Mouse (Mus musculus) neural tube, embryonic 14.5 days (tissue): ENCODE results near the gene Ap2a2. TPM values are rescaled to one million over a fixed set of nuclear protein-coding genes. Genes with fewer than 3 reads are reported as not detected.

Experiments
- ATAC-seq: fragments of 200-750 bp; cut with Nextera tagmentation; 2 replicates; pipeline ENCODE4 v1.8.0; 2017; ENCODE audit warnings: low read depth, mild to moderate bottlenecking, moderate TSS enrichment, moderate library complexity
- H3K27ac ChIP-seq: fragments of 300-500 bp; sonication (generic); 2 replicates; pipeline ENCODE4 v1.5.1; 2014; ENCODE audit warnings: low read depth, mild to moderate bottlenecking, control low read depth, low read length, moderate library complexity, mixed read lengths
- H3K27me3 ChIP-seq: fragments of 300-500 bp; sonication (generic); 2 replicates; pipeline ENCODE4 v1.6.1; 2014; ENCODE audit warnings: low read length; ENCODE audit not compliant: control insufficient read depth, insufficient read depth
- H3K36me3 ChIP-seq: fragments of 300-500 bp; sonication (generic); 2 replicates; pipeline ENCODE4 v1.6.1; 2014; ENCODE audit warnings: low read length, mixed read lengths; ENCODE audit not compliant: control insufficient read depth, insufficient read depth
- H3K4me1 ChIP-seq: fragments of 300-500 bp; sonication (generic); 2 replicates; pipeline ENCODE4 v1.6.1; 2014; ENCODE audit warnings: low read length; ENCODE audit not compliant: control insufficient read depth, insufficient read depth
- H3K4me2 ChIP-seq: fragments of 300-500 bp; sonication (generic); 2 replicates; pipeline ENCODE4 v1.6.1; 2014; ENCODE audit warnings: mild to moderate bottlenecking, low read depth, low read length, control low read depth
- H3K4me3 ChIP-seq: fragments of 300-500 bp; sonication (generic); 2 replicates; pipeline ENCODE4 v1.5.1; 2014; ENCODE audit warnings: low read depth, low read length, control low read depth, mixed read lengths
- H3K9ac ChIP-seq: fragments of 300-500 bp; sonication (generic); replicated peaks from 2 replicates; pipeline ENCODE4 v1.6.1; 2014; ENCODE audit warnings: low read depth, mild to moderate bottlenecking, control low read depth, low read length, mixed read lengths
- H3K9me3 ChIP-seq: fragments of 300-500 bp; sonication (generic); 2 replicates; pipeline ENCODE4 v1.6.1; 2016; ENCODE audit warnings: low read length; ENCODE audit not compliant: control insufficient read depth
- WGBS: fragments of 180-500 bp; shearing (Covaris S2); extraction: QIAGEN DNeasy Blood & Tissue Kit; methylation state at CpG from one replicate; pipeline ENCODE4 v1.1.7; 2014; 5-methylcytosine and 5-hydroxymethylcytosine counted together
- polyA plus RNA-seq: library from polyadenylated mRNA; unstranded; fragments of >200 nt; fragmentation: Nextera tagmentation; extraction: Ambion mirVana; gene quantifications from 2 replicates; pipeline ENCODE4 v1.2.1, GENCODE M21; 2014

Gene Ap2a2
- polyA plus RNA-seq, result 98.5 and 125 TPM in 2 replicates

GRCm38 (mm10) chr7:141561682-141562391 is at the start of gene Ap2a2:
Gene Ap2a2, plus strand, starts transcription at chr7:141562173.
- Histone ChIP-seq H3K9me3 (no peaks in the 10 kb centered on the region), H3K27ac (peak within 1 kb of the TSS; percentile 85), H3K4me2 (peak within 1 kb of the TSS; percentile 58), H3K4me3 (peak within 1 kb of the TSS; percentile 100), H3K36me3 (no peaks in the 10 kb centered on the region), H3K9ac (peak within 1 kb of the TSS; percentile 95), H3K4me1 (peaks cover 18% of the 10 kb centered on the region), H3K27me3 (no peaks in the 10 kb centered on the region; the same call in 1 of the 2 replicates)
- WGBS, result under 1% methylated on average over 67 of the region's 72 CpGs
- peak; percentile 95 for ATAC-seq

GRCm38 (mm10) chr7:141517638-141518037 is 44.3 kb upstream of the Ap2a2 start:
- H3K4me2 ChIP-seq, result no peak overlapping the region
- H3K9ac ChIP-seq, result no peak overlapping the region
- WGBS, result 87% methylated on average over 4 of the region's 4 CpGs
- H3K4me1 ChIP-seq, result no peaks in the 10 kb centered on the region
- H3K9me3 ChIP-seq, result no peaks in the 10 kb centered on the region
- no peaks in the 10 kb centered on the region for H3K27me3 ChIP-seq
- no peak overlapping the region for H3K27ac ChIP-seq
- no peak for ATAC-seq
- no peak overlapping the region for H3K4me3 ChIP-seq
- no peaks in the 10 kb centered on the region; the same call in 1 of the 2 replicates for H3K36me3 ChIP-seq

GRCm38 (mm10) chr7:141518296-141518695 is 43.7 kb upstream of the Ap2a2 start:
- Histone ChIP-seq H3K27ac (no peak overlapping the region), H3K4me1 (no peaks in the 10 kb centered on the region), H3K27me3 (no peaks in the 10 kb centered on the region), H3K9ac (no peak overlapping the region), H3K9me3 (no peaks in the 10 kb centered on the region), H3K4me2 (no peak overlapping the region), H3K4me3 (no peak overlapping the region), H3K36me3 (no peaks in the 10 kb centered on the region; the same call in 1 of the 2 replicates)
- 67% methylated on average over 5 of the region's 5 CpGs for WGBS
- ATAC-seq, result no peak

DNA sequence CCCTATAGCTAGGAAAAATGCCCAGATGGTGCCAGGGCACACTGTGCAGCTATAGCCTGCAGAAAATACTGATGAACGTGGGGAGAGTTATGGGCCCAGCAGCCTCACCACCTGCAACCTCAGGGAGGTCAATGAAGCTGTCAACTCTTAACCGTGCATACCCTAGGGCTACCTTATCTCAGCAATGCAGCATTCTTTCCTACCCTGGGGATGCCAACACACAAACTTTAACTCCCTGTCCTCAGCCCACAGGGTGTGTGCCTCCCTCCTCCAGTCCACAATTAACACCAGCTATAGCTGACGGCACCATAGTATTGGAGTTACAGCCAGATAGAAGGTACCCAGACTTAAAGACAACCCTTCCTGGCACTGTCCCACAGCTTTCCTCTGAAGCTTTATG is 43.0 kb upstream of the Ap2a2 start:
- Histone ChIP-seq H3K27me3 (no peaks in the 10 kb centered on the region), H3K4me1 (no peaks in the 10 kb centered on the region), H3K9me3 (no peaks in the 10 kb centered on the region), H3K36me3 (no peaks in the 10 kb centered on the region; the same call in 1 of the 2 replicates), H3K4me3 (no peak overlapping the region), H3K27ac (no peak overlapping the region), H3K9ac (no peak overlapping the region), H3K4me2 (no peak overlapping the region)
- no peak for ATAC-seq
- 65% methylated on average over 3 of the region's 3 CpGs for WGBS

DNA sequence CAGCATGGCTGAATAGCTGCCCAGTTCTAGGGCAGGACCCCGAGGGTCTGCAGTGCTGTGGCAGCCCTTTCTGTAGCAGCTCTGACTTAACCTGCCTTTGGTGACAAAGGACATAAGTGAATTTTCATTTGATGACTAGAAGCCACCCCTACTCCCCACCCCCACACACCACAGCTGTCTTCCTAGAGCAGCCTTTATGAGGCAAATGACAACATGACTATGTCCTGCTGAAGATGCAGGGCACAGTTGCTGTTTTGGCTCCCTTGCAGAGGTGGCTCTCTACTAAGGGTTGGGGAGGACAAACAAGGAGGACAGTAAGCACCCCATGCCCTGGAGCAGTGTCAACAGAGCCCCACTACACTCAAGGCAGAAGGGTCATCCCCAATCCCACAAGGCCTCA is 42.2 kb upstream of the Ap2a2 start:
- H3K36me3 ChIP-seq, result no peaks in the 10 kb centered on the region; the same call in 1 of the 2 replicates
- no peak overlapping the region for H3K9ac ChIP-seq
- 63% methylated on average over 1 of the region's 1 CpGs for WGBS
- H3K4me1 ChIP-seq, result no peaks in the 10 kb centered on the region
- no peaks in the 10 kb centered on the region for H3K9me3 ChIP-seq
- H3K4me3 ChIP-seq, result no peak overlapping the region
- H3K4me2 ChIP-seq, result no peak overlapping the region
- no peaks in the 10 kb centered on the region for H3K27me3 ChIP-seq
- no peak for ATAC-seq
- no peak overlapping the region for H3K27ac ChIP-seq

GRCm38 (mm10) chr7:141523007-141523406 is 39.0 kb upstream of the Ap2a2 start:
- H3K36me3 ChIP-seq, result peaks cover 9% of the 10 kb centered on the region; the same call in 1 of the 2 replicates

DNA sequence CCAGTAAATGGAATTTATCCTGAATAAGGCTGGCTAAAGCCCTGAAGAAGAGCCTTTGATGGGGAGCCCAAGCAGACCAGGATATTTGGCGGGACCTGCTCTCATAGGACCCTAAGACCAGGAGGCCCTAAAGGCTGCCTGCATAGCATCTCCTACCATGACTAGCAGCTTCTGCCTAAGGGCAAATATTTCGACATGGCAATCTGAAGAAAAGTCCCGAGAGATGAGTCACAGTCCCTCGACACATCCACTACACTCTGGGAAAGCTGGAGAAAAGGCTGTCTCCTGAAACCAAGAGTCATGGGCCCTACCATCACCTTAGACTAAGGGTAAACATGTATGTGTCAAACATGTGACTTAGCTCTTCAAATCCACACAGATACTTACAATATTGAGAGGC is 37.7 kb upstream of the Ap2a2 start:
- Histone ChIP-seq H3K9ac (0 out of 2 replicates have a peak overlapping the region, but pooled peaks have one; percentile 25), H3K27me3 (no peaks in the 10 kb centered on the region), H3K36me3 (peaks cover 14% of the 10 kb centered on the region; the same call in 1 of the 2 replicates), H3K27ac (no peak overlapping the region), H3K9me3 (no peaks in the 10 kb centered on the region), H3K4me1 (no peaks in the 10 kb centered on the region), H3K4me2 (no peak overlapping the region), H3K4me3 (no peak overlapping the region)
- 86% methylated on average over 4 of the region's 4 CpGs for WGBS
- no peak for ATAC-seq

More at GRCm38 (mm10) chr7:141523007-141523406, 39.0 kb upstream of the Ap2a2 start:
- ATAC-seq, result no peak
- Histone ChIP-seq H3K9me3 (no peaks in the 10 kb centered on the region), H3K4me3 (no peak overlapping the region), H3K4me2 (no peak overlapping the region), H3K9ac (no peak overlapping the region), H3K27me3 (no peaks in the 10 kb centered on the region), H3K27ac (no peak overlapping the region), H3K4me1 (no peaks in the 10 kb centered on the region)
- WGBS, result 50% methylated on average over 4 of the region's 4 CpGs

- no peaks in the 10 kb centered on the region for H3K9me3 ChIP-seq
- WGBS, result 32% methylated on average over 6 of the region's 6 CpGs
- H3K4me1 ChIP-seq, result no peaks in the 10 kb centered on the region
- H3K36me3 ChIP-seq, result peaks cover 19% of the 10 kb centered on the region; the same call in 1 of the 2 replicates
- no peak overlapping the region for H3K4me2 ChIP-seq
- no peak overlapping the region for H3K27ac ChIP-seq
- H3K27me3 ChIP-seq, result no peaks in the 10 kb centered on the region
- H3K9ac ChIP-seq, result 0 out of 2 replicates have a peak overlapping the region, but pooled peaks have one; percentile 25
- no peak overlapping the region for H3K4me3 ChIP-seq
- ATAC-seq, result peak; percentile 87
These were observed 37.0 kb upstream of the Ap2a2 start for GRCm38 (mm10) chr7:141524760-141525579.

DNA sequence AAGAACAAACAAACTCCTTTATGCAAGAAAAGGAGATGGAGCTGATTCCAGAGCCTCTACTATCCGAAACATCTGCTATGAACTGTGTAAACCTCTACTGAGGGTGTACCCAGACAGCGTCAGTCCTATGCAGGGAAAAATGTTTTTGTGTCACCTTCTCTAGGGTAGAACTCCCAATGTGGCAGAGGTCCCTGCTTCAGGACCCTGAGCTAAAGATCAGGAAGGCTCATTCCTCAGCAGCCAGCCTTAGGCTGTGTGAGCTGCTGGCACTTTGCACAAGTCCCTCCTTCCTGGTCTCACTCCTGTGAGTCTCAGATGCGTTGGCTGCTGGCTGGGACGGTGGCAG is 36.4 kb upstream of the Ap2a2 start:
- H3K9ac ChIP-seq, result no peak overlapping the region
- no peaks in the 10 kb centered on the region for H3K27me3 ChIP-seq
- peaks cover 19% of the 10 kb centered on the region; the same call in 1 of the 2 replicates for H3K36me3 ChIP-seq

More for the DNA sequence above, 36.4 kb upstream of the Ap2a2 start:
- no peaks in the 10 kb centered on the region for H3K9me3 ChIP-seq
- 92% methylated on average over 4 of the region's 4 CpGs for WGBS
- no peaks in the 10 kb centered on the region for H3K4me1 ChIP-seq
- 0 out of 2 replicates have a peak, but pooled peaks have one; percentile 21 for ATAC-seq
- H3K27ac ChIP-seq, result no peak overlapping the region
- H3K4me2 ChIP-seq, result no peak overlapping the region
- no peak overlapping the region for H3K4me3 ChIP-seq
